Mouse (Mus musculus) E14TG2a.4 (cell line): ENCODE measurements around the gene Ostc.

ENCODE experiments used
- CTCF ChIP-seq: conservative IDR thresholded peaks from 2 replicates; pipeline ENCODE4 v1.5.1; 2014; ENCODE audit warnings: low read length
- NANOG ChIP-seq: IDR thresholded peaks from 2 replicates; pipeline ENCODE4 v1.6.1; 2014; ENCODE audit warnings: borderline replicate concordance, low read length, mixed read lengths
- POU5F1 ChIP-seq: IDR thresholded peaks from 2 replicates; pipeline ENCODE4 v1.6.1; 2014; ENCODE audit warnings: low read length, borderline replicate concordance

GRCm38 (mm10) chr3:130727676-130728075 lies 18.4 kb upstream of the Ostc start:
- no peak for TF ChIP-seq CTCF
- no peak for TF ChIP-seq POU5F1
- no peak for TF ChIP-seq NANOG
